Mouse (Mus musculus) cerebellum, adult 2 months (tissue): ENCODE measurements around the gene Slit3.

ENCODE experiments used
- CTCF ChIP-seq: fragments of 200-500 bp; IDR thresholded peaks from 2 replicates; pipeline ENCODE4 v1.5.1; 2011; ENCODE audit warnings: low read depth, mild to moderate bottlenecking, control low read depth, low read length, moderate library complexity, borderline replicate concordance; ENCODE audit not compliant: insufficient read depth
- POLR2A ChIP-seq: fragments of 200-500 bp; IDR thresholded peaks from 2 replicates; pipeline ENCODE4 v1.6.1; 2011; ENCODE audit warnings: low read length, control low read depth, borderline replicate concordance; ENCODE audit not compliant: insufficient read depth

GRCm38 (mm10) chr11:35504916-35505315, 383.9 kb downstream of the Slit3 start:
- TF ChIP-seq POLR2A = no peak
- no peak for TF ChIP-seq CTCF
